Mouse (Mus musculus): ENCODE results near the gene Cnbp. TPM values are rescaled to one million over a fixed set of nuclear protein-coding genes. Genes with fewer than 3 reads are reported as not detected.
A peak's percentile ranks its signal among the peaks of the same experiment; 100 is the strongest.

Gene Cnbp
- polyA plus RNA-seq, 1 experiment = 196 TPM

DNA sequence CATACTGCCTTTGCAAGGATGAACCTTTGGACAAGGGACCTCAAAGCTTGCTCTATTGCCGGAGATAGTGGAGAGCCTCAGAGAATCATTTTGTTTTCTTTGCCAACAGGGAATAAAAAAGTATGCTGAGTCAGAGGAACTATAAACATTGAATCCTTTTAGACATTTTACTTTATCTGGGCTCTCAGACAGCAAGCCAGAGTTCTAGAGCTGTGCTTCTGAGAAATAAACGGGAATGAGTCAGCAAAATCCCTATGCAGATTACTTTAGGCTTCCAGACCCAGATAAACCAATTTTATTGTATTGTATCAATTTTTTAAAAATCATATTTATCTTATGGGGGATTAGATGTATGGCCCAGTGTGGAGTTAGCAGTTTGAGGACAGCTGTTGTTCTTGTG lies 16.4 kb upstream of the Cnbp start:
- Histone ChIP-seq H3K79me2 (ENCODE audit: control insufficient read depth, insufficient read depth) (no peaks in the 10 kb centered on the region), H3K4me3 (no peak overlapping the region)

GRCm38 (mm10) chr6:87866211-87866610 lies 15.3 kb upstream of the Cnbp start:
- Histone ChIP-seq H3ac (ENCODE audit: control insufficient read depth, insufficient read length) (no peak overlapping the region), H3K4me2 (ENCODE audit: low read depth) (no peak overlapping the region), H3K4me3 (no peak overlapping the region), H3K36me3 (ENCODE audit: control insufficient read depth, insufficient read depth) (no peaks in the 10 kb centered on the region), H3K27me3 (ENCODE audit: control insufficient read depth, insufficient read depth, insufficient read length) (no peaks in the 10 kb centered on the region), H3K79me2 (ENCODE audit: control insufficient read depth, insufficient read depth) (no peaks in the 10 kb centered on the region)
- TF ChIP-seq CEBPB (IDR thresholded peaks at IDR 0.05; ENCODE audit: insufficient read depth, poor library complexity, severe bottlenecking) (no peak), REST (IDR thresholded peaks at IDR 0.05; ENCODE audit: insufficient read depth, insufficient read length) (no peak), MAX (IDR thresholded peaks at IDR 0.05; ENCODE audit: low read depth) (no peak)

More for the DNA sequence above, 16.4 kb upstream of the Cnbp start:
- no peak for TF ChIP-seq MYOG (IDR thresholded peaks at IDR 0.05; ENCODE audit: control insufficient read depth in 1 of 3, insufficient read depth in 1 of 3, insufficient read length in 2 of 3, low read depth in 2 of 3)
- no peak for TF ChIP-seq USF1 (IDR thresholded peaks at IDR 0.05; ENCODE audit: low read depth)
- TF ChIP-seq POLR2AphosphoS2 (IDR thresholded peaks at IDR 0.05; ENCODE audit: insufficient read length, low read depth) = no peak
- TF ChIP-seq TCF12 (IDR thresholded peaks at IDR 0.05; ENCODE audit: insufficient read depth, poor library complexity, severe bottlenecking) = no peak
- no peak for TF ChIP-seq MYOD1 (IDR thresholded peaks at IDR 0.05; ENCODE audit: control insufficient read depth in 1 of 3, insufficient read length in 2 of 3, low read depth in 2 of 3)
- no peak for TF ChIP-seq SRF (IDR thresholded peaks at IDR 0.05; ENCODE audit: control insufficient read depth, insufficient read length, low read depth)
- TF ChIP-seq POLR2A (IDR thresholded peaks at IDR 0.05; ENCODE audit: insufficient read length, low read depth) = no peak
- TF ChIP-seq TCF3 (IDR thresholded peaks at IDR 0.05; ENCODE audit: insufficient read length, low read depth) = no peak
- TF ChIP-seq E2F4 (IDR thresholded peaks at IDR 0.05; ENCODE audit: insufficient read depth) = no peak
- no peak for TF ChIP-seq CEBPB (IDR thresholded peaks at IDR 0.05; ENCODE audit: insufficient read depth, poor library complexity, severe bottlenecking)
- TF ChIP-seq REST (IDR thresholded peaks at IDR 0.05; ENCODE audit: insufficient read depth, insufficient read length) = no peak
- TF ChIP-seq MAX (IDR thresholded peaks at IDR 0.05; ENCODE audit: low read depth) = no peak
- H3K4me2 ChIP-seq (ENCODE audit: low read depth) = no peak overlapping the region
- no peak overlapping the region for H3ac ChIP-seq (ENCODE audit: control insufficient read depth, insufficient read length)
- no peaks in the 10 kb centered on the region for H3K27me3 ChIP-seq (ENCODE audit: control insufficient read depth, insufficient read depth, insufficient read length)
- H3K36me3 ChIP-seq (ENCODE audit: control insufficient read depth, insufficient read depth) = no peaks in the 10 kb centered on the region

GRCm38 (mm10) chr6:87857071-87857470 lies 6.2 kb upstream of the Cnbp start:
- H3K4me3 ChIP-seq = no peak overlapping the region
- TF ChIP-seq MYOD1 (IDR thresholded peaks at IDR 0.05; ENCODE audit: control insufficient read depth in 1 of 3, insufficient read length in 2 of 3, low read depth in 2 of 3) (no peak), MAX (IDR thresholded peaks at IDR 0.05; ENCODE audit: low read depth) (no peak), E2F4 (IDR thresholded peaks at IDR 0.05; ENCODE audit: insufficient read depth) (no peak), CEBPB (IDR thresholded peaks at IDR 0.05; ENCODE audit: insufficient read depth, poor library complexity, severe bottlenecking) (no peak), REST (IDR thresholded peaks at IDR 0.05; ENCODE audit: insufficient read depth, insufficient read length) (no peak), TCF3 (IDR thresholded peaks at IDR 0.05; ENCODE audit: insufficient read length, low read depth) (no peak), TCF12 (IDR thresholded peaks at IDR 0.05; ENCODE audit: insufficient read depth, poor library complexity, severe bottlenecking) (no peak), POLR2AphosphoS2 (IDR thresholded peaks at IDR 0.05; ENCODE audit: insufficient read length, low read depth) (no peak), MYOG (IDR thresholded peaks at IDR 0.05; ENCODE audit: control insufficient read depth in 1 of 3, insufficient read depth in 1 of 3, insufficient read length in 2 of 3, low read depth in 2 of 3) (no peak), SRF (IDR thresholded peaks at IDR 0.05; ENCODE audit: control insufficient read depth, insufficient read length, low read depth) (no peak), USF1 (IDR thresholded peaks at IDR 0.05; ENCODE audit: low read depth) (no peak)
- no peaks in the 10 kb centered on the region for H3K27me3 ChIP-seq (ENCODE audit: control insufficient read depth, insufficient read depth, insufficient read length)
- H3K4me2 ChIP-seq (ENCODE audit: low read depth) = peak overlapping the region; percentile 77
- H3ac ChIP-seq (ENCODE audit: control insufficient read depth, insufficient read length) = no peak overlapping the region
- no peaks in the 10 kb centered on the region for H3K36me3 ChIP-seq (ENCODE audit: control insufficient read depth, insufficient read depth)
- no peaks in the 10 kb centered on the region for H3K79me2 ChIP-seq (ENCODE audit: control insufficient read depth, insufficient read depth)

DNA sequence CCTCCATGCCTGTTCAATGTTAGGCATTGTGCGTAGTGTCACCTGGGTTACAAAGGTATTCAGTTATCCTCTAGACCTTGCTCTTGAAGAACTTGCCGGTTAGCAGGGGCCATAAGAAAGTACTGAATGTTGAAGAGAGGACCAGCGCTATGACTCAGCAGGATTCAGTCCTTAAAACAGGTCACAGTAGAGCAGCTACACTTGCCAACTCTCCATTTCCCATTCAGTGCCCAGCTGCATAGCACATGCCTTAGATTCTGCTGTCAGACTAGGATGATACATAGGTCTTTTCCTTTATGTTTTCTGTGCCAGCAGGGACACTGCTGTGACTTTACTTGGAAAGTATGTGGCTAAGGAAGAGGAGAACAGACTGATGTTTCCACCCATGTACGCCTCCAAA lies 2.5 kb upstream of the Cnbp start:
- TF ChIP-seq E2F4 (IDR thresholded peaks at IDR 0.05; ENCODE audit: insufficient read depth) = no peak
- TF ChIP-seq MYOD1 (IDR thresholded peaks at IDR 0.05; ENCODE audit: control insufficient read depth in 1 of 3, insufficient read length in 2 of 3, low read depth in 2 of 3) = no peak
- no peak for TF ChIP-seq POLR2AphosphoS2 (IDR thresholded peaks at IDR 0.05; ENCODE audit: insufficient read length, low read depth)
- no peak for TF ChIP-seq POLR2A (IDR thresholded peaks at IDR 0.05; ENCODE audit: insufficient read length, low read depth)
- no peak for TF ChIP-seq SRF (IDR thresholded peaks at IDR 0.05; ENCODE audit: control insufficient read depth, insufficient read length, low read depth)
- no peak for TF ChIP-seq TCF12 (IDR thresholded peaks at IDR 0.05; ENCODE audit: insufficient read depth, poor library complexity, severe bottlenecking)
- no peak for TF ChIP-seq CEBPB (IDR thresholded peaks at IDR 0.05; ENCODE audit: insufficient read depth, poor library complexity, severe bottlenecking)
- TF ChIP-seq TCF3 (IDR thresholded peaks at IDR 0.05; ENCODE audit: insufficient read length, low read depth) = no peak
- TF ChIP-seq USF1 (IDR thresholded peaks at IDR 0.05; ENCODE audit: low read depth) = no peak
- TF ChIP-seq MYOG (IDR thresholded peaks at IDR 0.05; ENCODE audit: control insufficient read depth in 1 of 3, insufficient read depth in 1 of 3, insufficient read length in 2 of 3, low read depth in 2 of 3) = no peak
- no peak for TF ChIP-seq MAX (IDR thresholded peaks at IDR 0.05; ENCODE audit: low read depth)
- no peak for TF ChIP-seq REST (IDR thresholded peaks at IDR 0.05; ENCODE audit: insufficient read depth, insufficient read length)
- no peaks in the 10 kb centered on the region for H3K27me3 ChIP-seq (ENCODE audit: control insufficient read depth, insufficient read depth, insufficient read length)
- H3K36me3 ChIP-seq (ENCODE audit: control insufficient read depth, insufficient read depth) = no peaks in the 10 kb centered on the region
- no peak overlapping the region for H3ac ChIP-seq (ENCODE audit: control insufficient read depth, insufficient read length)
- no peak overlapping the region for H3K4me3 ChIP-seq
- no peak overlapping the region for H3K4me2 ChIP-seq (ENCODE audit: low read depth)
- peaks cover 25% of the 10 kb centered on the region for H3K79me2 ChIP-seq (ENCODE audit: control insufficient read depth, insufficient read depth)

DNA sequence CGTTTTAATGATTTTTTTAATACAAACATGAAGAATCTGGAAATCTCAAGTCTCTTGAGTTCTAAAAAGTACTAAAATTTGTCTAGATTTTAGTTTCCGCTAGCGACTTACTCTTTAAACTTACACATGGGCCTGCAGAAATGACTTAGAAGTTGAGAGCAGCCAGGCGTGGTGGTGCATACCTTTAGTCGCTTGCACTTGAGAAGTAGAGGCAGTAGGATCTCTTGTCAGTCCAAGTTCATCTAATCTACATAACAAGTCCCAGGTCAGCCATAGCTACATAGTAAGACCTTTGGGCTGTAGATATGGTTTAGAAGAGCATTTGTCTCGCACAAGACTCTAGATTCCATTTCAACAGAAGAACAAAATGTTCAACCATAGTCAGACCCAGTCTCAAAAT lies 965 bp upstream of the Cnbp start:
- peaks cover 40% of the 10 kb centered on the region for H3K79me2 ChIP-seq (ENCODE audit: control insufficient read depth, insufficient read depth)
- no peaks in the 10 kb centered on the region for H3K36me3 ChIP-seq (ENCODE audit: control insufficient read depth, insufficient read depth)
- no peaks in the 10 kb centered on the region for H3K27me3 ChIP-seq (ENCODE audit: control insufficient read depth, insufficient read depth, insufficient read length)
- TF ChIP-seq USF1 (IDR thresholded peaks at IDR 0.05; ENCODE audit: low read depth) = no peak
- TF ChIP-seq MYOD1 (IDR thresholded peaks at IDR 0.05; ENCODE audit: control insufficient read depth in 1 of 3, insufficient read length in 2 of 3, low read depth in 2 of 3) = no peak
- no peak for TF ChIP-seq TCF12 (IDR thresholded peaks at IDR 0.05; ENCODE audit: insufficient read depth, poor library complexity, severe bottlenecking)
- TF ChIP-seq CEBPB (IDR thresholded peaks at IDR 0.05; ENCODE audit: insufficient read depth, poor library complexity, severe bottlenecking) = no peak
- no peak for TF ChIP-seq SRF (IDR thresholded peaks at IDR 0.05; ENCODE audit: control insufficient read depth, insufficient read length, low read depth)
- no peak for TF ChIP-seq MAX (IDR thresholded peaks at IDR 0.05; ENCODE audit: low read depth)
- no peak for TF ChIP-seq MYOG (IDR thresholded peaks at IDR 0.05; ENCODE audit: control insufficient read depth in 1 of 3, insufficient read depth in 1 of 3, insufficient read length in 2 of 3, low read depth in 2 of 3)
- no peak for TF ChIP-seq POLR2A (IDR thresholded peaks at IDR 0.05; ENCODE audit: insufficient read length, low read depth)
- no peak for TF ChIP-seq E2F4 (IDR thresholded peaks at IDR 0.05; ENCODE audit: insufficient read depth)
- no peak for TF ChIP-seq POLR2AphosphoS2 (IDR thresholded peaks at IDR 0.05; ENCODE audit: insufficient read length, low read depth)
- TF ChIP-seq TCF3 (IDR thresholded peaks at IDR 0.05; ENCODE audit: insufficient read length, low read depth) = no peak
- no peak for TF ChIP-seq REST (IDR thresholded peaks at IDR 0.05; ENCODE audit: insufficient read depth, insufficient read length)
- no peak overlapping the region for H3ac ChIP-seq (ENCODE audit: control insufficient read depth, insufficient read length)
- H3K4me3 ChIP-seq = peak overlapping the region; percentile 83
- H3K4me2 ChIP-seq (ENCODE audit: low read depth) = peak overlapping the region; percentile 92
